ENCODE assay signal across 9 mouse cellular contexts in genomic region chr5:101840476-101840875, GRCm38 (mm10).
"Had no signal": no experiment of that assay in that cellular context is flagged by ENCODE, and none has a peak within 500 bp of the region (broad histone marks: within the 10 kb centered on the region; RNA-seq: fewer than 3 reads in every experiment).

No protein-coding gene starts in this region.

- ATAC-seq: liver, postnatal 0 days; lung, postnatal 0 days had no signal

- DNase-seq: kidney, postnatal 10 days; kidney, postnatal 36 days; left cerebral cortex, postnatal 4 days; liver, postnatal 0 days; lung, embryonic 14.5 days; midbrain, embryonic 14.5 days; thymus, adult 18-20 months; thymus, postnatal 36 days had no signal
